Mouse (Mus musculus) retina, postnatal 7 days (tissue): ENCODE data around the gene Tbc1d16.

ENCODE experiments used
- DNase-seq: peaks from one replicate; pipeline ENCODE4 v3.0.0-alpha.2; 2012; ENCODE audit warnings: low read depth, low spot score

Gene Tbc1d16

DNA sequence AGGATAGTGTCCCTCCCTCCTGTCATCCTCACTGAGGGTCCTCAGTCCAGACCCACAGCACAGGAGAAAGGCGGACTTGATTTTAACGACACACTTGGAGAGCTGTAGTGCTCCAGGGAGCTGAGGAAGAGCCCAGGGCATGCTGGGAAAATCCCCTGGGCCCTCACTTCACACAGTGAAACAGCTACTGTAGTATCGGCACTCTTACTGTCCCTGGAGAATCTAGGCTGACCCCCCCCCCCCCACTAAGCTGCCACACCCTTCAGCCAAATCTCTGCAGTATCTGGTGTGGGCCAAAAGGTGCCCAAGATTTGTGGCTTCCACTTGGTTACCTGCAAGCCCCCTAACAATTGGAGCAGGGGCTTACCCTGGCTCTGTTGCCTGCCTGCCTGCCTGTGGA, 8.7 kb upstream of the Tbc1d16 start:
- no peak for DNase-seq

DNA sequence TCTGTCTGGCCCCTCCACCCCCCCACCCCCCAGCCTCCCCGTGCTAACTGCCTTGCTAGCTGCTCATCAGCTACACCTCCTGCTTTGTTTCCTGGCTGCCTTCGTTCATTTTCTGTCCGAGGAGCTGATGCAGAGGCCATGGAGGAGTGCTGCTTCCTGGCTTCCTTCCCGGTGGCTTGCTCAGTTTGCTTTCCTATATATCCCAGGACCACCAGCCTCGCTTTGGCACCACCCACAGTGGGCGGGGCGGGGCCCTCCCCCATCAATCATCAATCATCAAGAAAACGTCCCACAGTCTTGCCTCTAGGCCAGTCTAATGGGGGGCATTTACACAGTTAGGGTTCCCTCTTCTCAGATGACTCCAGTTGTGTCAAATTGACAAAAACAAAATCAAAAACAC, 8.1 kb upstream of the Tbc1d16 start:
- no peak for DNase-seq

DNA sequence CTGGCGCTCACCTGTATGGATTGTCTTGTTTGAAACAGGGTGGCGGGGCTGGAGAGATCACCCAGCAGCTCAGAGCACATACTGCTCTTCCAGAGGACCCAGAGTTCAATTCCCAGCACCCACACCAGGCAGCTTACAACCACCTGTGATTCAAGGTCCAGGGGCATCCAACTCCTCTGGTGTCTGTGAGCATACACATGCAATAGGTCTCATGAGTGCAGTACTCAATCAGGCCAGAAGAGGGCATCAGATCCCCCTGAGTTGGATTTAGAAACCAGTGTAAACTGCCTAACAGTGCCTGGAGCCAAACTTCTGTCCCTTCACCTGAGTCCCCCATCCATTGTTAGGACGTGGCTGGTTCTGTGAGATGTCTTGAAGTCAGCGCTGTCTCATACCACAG, 7.3 kb upstream of the Tbc1d16 start:
- no peak for DNase-seq

DNA sequence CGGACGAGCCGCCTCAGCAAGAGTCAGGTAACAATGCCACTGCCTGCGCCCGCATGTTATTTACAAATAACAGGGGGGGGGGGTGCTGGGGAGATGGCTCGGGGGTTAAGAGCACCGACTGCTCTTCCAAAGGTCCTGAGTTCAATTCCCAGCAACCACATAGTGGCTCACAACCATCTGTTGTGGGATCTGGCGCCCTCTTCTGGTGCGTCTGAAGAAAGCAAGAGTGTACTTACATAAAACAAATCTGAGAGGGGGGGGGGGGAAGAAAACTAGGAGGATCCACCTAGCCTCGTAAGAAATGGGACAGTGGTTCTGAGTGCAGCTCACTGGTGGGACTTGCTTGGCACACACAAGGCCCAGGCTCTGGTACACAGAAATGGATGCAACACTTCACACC, 6.5 kb upstream of the Tbc1d16 start:
- no peak for DNase-seq

DNA sequence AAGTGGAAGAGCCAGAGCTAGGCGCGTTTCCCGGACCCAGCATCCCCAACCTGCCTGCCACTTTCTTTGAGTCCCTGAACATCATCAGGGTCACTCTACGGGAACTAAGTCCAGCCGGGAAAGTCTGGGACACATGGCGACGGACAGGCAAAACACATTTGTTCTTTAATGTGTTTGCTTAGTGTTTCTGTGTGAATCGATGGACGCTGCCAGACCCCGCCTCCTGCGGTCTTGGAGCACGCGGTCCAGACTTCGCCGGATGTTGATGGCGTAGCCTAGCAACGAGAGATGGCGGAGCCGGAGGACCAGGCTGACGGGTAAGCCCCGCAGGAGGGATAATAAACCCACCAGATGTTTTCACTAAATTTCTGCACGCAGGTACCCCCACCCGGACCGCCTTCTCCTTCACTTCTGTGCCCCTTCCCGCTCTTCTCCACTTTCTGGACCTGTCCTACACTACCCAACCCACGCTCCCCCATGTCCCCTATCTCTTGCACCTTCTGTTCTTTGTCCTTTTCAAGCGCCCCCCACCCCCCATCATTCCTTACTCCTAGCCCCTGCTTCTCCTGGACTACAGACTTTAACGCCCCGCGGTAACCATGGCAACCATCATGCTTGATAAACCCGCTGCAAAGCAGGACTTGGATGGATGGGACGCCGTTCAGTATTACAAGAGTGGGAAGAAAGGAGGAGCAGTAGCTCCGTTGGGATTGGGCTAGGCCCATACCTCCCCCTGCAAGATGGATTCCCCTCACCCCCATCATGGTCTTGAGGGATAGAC, 737 bp upstream of the Tbc1d16 start:
- DNase-seq, result no peak

DNA sequence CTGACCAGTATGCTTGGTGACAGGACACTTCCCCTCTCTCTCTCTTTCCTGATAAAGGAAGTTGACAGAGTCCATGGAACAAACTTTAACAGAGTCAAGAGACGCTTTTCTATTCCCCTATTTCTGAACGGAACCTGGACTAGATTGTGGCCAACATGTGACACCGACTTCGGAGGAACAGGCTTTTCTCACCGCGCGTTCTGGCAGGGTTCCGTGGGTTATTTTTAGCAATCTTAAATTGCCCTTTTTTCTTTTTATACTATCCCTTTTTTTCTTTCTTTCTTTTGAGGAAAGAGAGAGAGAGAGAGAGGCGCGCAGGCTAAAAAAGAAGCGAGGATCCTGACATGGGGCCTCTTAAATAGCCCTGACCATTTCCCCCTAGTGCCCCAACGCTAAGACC, 708 bp downstream of the Tbc1d16 start:
- DNase-seq, result no peak

DNA sequence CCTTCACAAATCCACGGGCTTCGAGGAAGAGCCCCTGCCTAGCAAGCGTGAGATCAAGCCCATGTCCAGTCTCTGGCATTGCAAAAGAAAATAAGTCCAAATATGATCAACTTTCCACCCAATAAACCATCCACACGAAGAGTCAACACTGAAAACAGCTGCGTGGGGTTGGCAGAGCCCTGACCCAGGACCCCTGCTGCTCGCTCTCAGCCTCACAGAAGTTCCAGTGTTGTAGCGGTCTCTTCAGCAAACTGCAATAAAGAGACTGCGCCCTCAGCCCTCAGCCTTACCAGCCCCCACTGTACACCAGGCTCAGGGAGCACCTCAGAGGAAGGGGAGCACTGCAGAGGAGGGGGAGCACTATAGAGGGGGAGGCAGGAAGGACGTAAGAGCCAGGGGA, 2.7 kb downstream of the Tbc1d16 start:
- no peak for DNase-seq

DNA sequence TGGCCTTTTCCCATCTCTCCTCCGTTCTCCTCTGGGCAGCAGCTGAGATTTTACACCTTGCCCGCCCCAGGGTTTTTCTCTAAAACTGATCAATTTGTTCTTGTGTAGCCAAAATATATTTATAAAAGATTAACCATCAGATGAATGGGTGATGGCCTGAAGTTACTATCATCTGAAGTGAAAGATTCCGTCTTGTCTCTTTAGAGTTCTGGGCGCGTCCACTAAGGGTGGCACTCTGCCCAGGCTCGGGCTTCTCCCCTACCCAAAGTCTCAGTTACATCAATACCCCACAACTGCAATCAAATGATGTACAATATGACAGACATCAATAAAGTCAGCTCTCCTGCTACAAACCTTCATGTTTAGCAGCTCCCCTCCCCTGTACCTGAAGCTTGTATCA, 3.4 kb downstream of the Tbc1d16 start:
- DNase-seq, result no peak

DNA sequence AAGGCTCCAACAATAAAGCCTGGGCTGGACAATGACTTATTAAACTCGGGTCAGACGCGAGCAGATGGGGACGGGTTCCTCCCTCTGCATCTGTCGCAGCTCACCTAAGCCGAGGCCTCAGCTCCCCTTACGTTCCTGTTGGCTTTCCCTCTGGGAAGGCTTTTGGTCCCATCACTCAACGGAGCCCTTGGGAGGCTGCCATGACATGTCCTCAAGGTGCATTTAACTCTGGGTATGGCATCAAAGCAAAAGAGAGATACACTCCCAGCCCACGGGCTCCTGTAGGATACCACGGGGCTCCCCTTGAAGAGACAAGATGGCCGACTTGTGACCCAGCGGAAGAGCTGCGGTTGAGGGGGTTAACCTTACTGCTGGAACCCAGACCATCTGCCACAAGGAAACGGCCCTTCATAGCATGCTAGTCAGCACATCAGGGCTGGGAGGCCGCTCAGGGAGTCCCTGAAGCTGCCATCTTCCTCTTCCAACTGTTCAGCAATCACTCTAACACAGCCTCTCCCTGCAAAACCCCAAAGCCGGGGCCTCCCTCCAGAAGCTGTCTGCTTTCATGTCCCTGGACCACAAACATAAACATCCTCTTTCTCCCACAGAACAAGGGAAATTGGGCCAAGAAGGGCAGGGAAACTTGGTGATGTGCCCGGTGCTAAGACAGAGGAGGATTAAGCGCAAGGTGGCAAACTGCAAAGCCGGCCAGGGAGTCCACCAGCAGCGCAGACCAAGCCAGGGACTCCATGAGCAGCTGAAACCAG, 5.0 kb downstream of the Tbc1d16 start:
- no peak for DNase-seq

DNA sequence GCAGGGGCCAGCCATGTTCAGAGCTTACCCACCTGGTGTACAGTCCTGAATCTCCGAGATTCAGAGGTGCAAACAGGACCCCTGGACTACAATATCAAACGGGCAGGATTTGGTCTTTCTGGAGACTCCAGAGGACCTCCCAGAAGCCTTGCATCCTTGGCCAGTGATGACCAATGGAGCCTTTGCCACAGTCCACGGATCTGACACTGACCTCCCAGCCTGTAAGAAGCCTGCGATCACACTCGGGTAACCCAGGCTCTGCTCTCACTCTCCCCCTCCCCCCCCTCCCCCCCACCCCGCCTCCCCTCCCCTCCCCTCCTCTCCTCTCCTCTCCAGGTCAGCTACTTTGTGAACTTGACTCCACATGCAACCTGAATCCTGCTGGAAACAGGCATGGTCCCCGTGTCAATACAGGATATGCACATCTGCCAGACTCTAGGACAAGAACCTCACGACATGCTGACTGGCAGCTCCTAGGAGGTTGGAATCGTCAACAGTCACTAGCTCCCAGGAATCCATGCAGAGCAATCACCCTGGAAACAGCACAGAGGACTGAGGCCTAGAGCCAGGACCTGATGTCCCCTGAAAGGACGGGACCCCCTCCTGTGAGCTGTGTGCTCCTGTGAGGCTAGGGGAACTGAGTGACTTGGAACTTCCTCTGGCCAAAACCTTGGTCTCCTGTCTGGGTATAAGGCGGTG, 6.3 kb downstream of the Tbc1d16 start:
- DNase-seq, result no peak

DNA sequence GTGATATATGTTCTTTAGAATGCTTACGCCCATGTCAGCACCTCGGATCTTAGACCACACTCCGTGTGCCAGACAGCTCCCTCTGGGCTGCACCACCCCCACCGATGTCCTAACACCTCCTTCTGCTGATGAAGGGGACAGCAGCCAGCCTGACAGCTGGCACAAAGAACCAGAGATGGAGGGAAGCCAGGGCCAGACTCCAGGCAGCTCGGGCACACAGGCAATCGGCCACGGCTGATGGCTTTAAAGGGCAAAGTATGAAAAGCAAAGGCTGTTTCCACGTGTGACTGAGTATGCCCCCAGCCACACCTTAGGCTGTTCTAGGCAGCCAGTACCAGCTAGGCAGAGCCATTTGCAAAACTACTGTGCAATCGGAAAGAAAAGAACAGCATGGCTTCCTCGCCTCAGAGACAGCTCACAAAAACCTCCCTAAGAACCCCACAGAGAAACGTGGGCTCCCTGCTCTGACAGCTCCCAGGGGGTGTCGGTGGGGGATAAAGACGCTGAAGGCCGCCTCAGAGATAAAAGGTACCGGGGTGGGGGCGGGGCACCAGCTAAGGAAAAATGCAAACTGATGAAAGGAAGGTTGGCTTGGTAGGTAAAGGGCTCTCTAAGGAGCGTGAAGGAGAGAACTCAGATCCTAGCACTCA, 8.4 kb downstream of the Tbc1d16 start:
- DNase-seq, result no peak

DNA sequence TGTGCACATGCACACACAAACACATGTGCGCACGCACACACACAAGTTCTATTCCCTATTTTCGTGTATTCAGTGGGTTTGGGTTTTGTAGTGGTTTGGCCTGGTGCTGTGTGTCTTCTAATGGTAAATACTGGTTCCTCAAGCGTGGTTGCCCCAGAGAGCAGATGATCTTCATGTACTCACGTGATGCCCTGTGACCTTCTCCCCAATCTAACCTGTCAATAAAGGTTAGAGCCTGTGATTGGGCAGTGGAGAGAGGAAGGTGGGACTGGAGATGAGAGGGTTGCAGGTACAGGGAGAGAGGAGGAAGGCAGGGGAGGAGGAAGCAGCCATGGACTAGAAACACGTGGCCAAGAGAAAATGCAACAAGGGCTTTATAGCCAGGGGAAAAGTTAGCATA, 10.4 kb downstream of the Tbc1d16 start:
- DNase-seq, result no peak

DNA sequence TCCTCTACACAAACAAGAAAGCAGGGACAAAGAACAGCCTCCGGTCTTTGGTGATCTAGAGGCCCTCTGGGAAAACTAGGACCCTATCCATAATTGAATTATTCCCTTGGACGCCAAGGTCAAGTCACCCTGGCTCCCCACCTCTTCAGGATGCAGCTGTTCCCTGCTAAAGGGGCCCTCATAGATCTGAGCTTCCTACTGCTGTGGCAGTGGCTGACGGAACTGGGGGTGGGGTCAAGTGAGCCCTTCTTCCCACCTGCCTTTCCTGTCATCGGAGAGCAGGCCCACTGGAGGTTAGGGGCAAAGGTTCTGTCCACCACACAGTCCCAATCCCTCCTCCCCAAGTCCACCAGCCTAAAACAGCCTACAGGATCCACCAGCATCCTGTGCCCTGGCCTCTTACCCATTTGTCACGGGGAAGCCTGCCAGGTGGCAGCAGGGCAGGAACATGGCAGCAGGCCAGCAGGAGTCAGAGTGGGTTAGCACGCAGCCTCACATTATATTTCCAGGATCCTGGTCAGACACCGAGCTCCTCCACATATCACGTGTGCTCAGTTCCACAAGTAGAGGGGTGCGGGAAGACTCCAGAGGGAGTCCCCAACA, 12.3 kb downstream of the Tbc1d16 start:
- DNase-seq, result no peak

DNA sequence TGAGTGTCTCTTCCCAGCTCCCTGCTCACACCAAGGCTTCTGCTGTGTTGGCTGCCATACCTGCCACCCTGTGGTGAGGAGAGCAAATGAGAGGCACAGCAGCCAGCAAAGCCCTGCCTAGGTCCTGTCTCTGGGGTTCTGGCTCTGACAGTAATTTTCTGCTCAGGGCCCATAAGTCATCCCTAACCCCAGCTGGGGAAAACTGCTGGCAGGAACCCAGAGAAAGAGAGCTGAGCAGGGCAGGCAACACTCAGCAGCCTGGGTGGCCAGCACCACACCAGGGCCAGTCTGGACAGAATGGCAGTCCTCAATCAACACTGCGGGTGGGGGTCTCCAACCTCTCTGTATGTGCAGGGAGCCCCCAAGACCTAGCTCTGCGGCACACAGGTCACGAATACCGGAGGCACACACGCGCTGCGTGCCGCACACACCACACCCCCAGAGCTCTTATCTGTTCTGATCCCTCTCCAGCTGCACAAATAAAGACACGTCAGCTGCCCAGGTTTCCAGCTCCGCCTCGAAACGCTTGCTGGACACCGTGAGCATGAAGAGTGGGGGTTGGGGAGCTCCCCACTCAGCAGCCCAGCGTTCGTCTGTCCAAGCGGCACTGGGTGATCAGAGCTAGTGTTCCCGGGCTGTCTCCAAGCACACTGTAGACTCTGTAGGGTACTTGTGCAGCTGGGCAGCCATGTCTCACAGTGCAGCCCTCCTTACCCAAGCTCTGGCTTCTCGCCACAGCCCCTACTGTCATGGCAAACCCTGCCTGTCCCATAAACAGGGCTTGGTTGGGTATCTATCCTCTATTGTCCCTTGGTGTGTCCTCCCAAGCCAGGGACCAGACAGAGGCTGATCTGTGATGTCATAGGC, 13.0 kb downstream of the Tbc1d16 start:
- no peak for DNase-seq

DNA sequence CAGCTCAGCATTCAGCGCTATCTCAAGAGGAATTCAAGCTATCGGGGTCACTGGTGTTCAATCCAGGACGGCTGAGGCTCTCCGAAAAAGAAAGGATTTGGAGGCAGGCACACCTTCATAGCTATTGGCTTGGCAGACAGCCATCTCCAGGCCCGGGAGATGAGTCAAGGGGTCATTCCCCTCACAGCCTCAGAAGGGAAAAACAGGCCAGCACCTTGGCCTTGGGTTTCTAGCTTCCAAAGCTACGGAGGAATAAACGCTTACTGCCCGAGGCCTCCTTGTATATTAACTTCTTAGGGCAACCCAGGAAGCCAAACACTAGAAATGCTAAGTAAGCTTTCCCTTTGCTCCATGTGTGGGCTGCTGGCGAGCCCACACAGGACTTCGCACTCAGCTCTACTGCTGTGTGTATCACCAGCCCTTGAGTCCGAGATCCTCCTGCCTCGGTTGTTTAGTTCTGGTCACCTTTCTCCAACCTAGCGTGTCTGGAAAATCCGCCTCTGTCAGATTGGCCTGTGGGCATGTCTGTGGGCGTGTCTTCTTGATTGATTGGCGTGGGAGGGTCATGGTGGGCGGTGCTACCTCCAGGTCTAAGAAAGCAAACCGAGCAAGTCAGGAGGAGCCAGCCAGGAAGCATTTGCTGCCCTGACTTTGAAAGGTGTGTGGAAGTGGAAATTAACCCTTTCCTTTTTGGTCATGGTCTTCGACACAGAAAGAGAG, 15.0 kb downstream of the Tbc1d16 start:
- DNase-seq, result no peak

DNA sequence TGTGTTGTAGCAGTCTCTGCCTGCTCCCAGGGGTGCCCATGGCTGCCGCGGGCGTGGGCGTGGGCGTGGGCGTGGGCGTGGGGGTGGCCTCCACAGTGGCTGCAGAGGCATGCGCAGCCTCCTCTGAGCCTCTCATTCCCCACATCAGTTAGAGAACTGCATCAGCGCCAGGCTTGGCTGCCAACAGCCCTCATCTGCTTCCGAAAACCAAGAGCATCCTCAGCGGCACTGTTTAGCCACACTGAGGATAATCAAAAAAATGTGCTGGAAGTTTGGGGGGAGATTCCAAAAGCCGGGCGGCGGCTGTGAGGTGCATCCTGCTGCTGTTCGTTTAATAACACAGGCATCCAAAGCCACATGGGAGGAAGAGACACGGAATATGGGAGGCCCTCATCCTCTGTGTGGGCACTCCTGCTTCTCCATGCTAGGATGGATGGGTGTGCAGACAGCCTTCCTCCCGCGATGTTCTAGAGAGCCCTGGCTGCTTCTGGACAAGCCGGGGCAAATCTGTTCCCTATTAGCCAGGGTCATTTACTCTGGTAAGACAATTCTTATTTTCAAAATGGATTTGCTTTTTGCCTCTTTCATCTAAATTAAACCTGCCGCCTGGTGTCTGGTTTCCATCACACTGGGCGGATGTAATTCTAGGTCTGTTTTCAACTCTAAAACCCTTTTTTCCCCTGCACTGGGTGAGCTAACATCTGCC, 16.5 kb downstream of the Tbc1d16 start:
- no peak for DNase-seq

DNA sequence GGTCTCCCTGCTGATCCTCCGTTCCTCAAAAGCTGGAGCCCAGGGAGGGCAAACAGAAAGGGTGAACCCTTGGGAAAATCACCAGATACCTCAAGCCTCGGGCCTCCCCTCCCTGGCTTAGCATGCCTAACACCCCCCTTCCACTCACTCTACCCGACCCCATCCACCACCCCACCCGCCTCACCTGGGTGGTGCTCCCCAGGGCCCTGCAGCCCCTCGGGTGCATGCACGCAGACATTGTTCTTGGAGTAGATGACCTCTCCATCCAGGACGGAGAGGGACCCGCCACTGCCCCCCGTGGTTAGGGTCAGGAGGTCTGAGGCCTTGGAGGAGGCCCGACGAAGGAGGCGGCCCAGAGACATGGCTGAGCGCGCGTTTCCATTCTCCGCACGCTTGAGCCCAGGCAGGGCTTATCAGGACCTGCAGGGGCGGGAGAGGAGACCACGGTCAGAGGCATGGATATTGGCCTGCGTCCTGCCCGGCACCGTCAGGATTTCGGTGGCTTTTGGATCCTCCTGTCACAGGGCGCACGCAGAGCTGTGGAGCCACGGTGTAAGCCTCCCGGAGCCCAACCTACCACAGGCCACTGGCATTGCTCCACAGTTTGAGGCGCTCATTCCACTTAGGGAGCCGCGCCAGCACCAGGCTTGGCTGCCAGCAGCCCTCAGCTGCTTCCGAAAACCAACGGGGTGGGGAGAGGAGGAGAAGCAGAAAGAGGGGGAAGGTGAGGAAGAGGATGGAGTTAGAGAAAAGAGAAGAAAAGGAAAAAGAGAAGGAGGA, 17.8 kb downstream of the Tbc1d16 start:
- DNase-seq, result no peak

DNA sequence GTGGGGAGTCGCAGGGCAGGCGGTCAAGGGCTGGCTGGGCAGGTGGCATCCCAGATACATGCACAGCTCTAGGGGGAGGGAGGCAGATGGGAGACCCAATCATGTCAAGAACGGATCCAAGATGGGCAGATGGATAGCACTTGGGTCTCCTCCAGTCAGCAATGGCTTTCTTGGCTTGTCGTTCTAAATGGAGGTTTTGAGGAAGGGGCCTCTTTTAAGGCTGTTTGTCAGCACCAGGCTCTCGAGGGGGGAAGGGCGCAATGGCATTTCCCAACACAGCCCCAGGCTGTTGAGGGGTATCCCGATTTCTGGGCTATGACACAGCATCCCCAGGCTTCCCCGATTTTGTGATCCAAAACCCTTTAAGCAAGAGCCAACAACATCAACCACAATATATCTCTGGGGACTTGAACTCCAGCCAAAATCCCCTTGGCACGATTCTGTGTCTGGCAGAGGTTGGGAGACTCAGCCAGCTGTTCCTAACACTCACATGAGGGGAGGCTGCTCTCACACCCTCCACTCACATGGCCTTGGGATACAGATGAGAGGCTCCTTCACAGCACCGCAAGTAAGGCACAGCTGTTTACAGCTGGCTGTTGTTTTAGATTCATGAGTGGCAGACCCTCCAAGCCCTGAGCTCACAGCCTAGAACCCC, 18.8 kb downstream of the Tbc1d16 start:
- DNase-seq, result no peak
